Mouse (Mus musculus): ENCODE data around the gene Rpl22. TPM values are rescaled to one million over a fixed set of nuclear protein-coding genes. Genes with fewer than 3 reads are reported as not detected.
A peak's percentile ranks its signal among the peaks of the same experiment; 100 is the strongest.

Rpl22 gene
- total RNA-seq (2021), result 100 to 1,000 TPM; 171 to 172 TPM
- long read RNA-seq, experiment 1, transcript Rpl22-205 (4 exons, 581 nt), result major isoform, 13 of 19 reads
- long read RNA-seq, experiment 1, partial matches to known transcripts, result 5 of 19 reads
- long read RNA-seq, experiment 1, other reads (novel, unspliced or antisense), result 1 of 19 reads
- long read RNA-seq, experiment 2, transcript Rpl22-205 (4 exons, 581 nt), result major isoform, 21 of 31 reads
- long read RNA-seq, experiment 2, partial matches to known transcripts, result 6 of 31 reads
- long read RNA-seq, experiment 2, other reads (novel, unspliced or antisense), result 4 of 31 reads

GRCm38 (mm10) chr4:152325574-152326411, at the start of gene Rpl22:
Gene Rpl22, plus strand, starts transcription at chr4:152325742.
- Histone ChIP-seq H3K27ac (peak within 1 kb of the TSS; percentile 83), H3K4me3 (peak within 1 kb of the TSS; percentile 97)
- TF ChIP-seq CTCF (IDR thresholded peaks at IDR 0.05), result peak; percentile 13; the same call in 1 of the 2 replicates
- peak; percentile 92 to 94 for DNase-seq (ENCODE audit: extremely low spot score in 1 of 2, low spot score in 2 of 2)
- intact Hi-C loops (cut with DNase I), result loop anchor here (5.0 kb wide), 2 partner anchors 152 to 153 kb away; partner anchors contain the start of genes Kcnab2 and Nphp4

- intact Hi-C loops (cut with DNase I), result no loop called here
Measured at GRCm38 (mm10) chr4:152276389-152277347, 48.9 kb upstream of the Rpl22 start.

GRCm38 (mm10) chr4:152277916-152278315, 47.6 kb upstream of the Rpl22 start:
- TF ChIP-seq CTCF (IDR thresholded peaks at IDR 0.05), result no peak; the same call in 1 of the 2 replicates
- intact Hi-C loops (cut with DNase I), result no loop called here
- no peak overlapping the region for H3K4me3 ChIP-seq
- H3K27ac ChIP-seq, result no peak overlapping the region
- no peak for DNase-seq (ENCODE audit: extremely low spot score in 1 of 2, low spot score in 2 of 2)

More at GRCm38 (mm10) chr4:152276389-152277347, 48.9 kb upstream of the Rpl22 start:
- TF ChIP-seq CTCF (IDR thresholded peaks at IDR 0.05), result peak; percentile 72
- no peak for DNase-seq (ENCODE audit: extremely low spot score in 1 of 2, low spot score in 2 of 2)
- Histone ChIP-seq H3K27ac (no peak overlapping the region), H3K4me3 (no peak overlapping the region)

- DNase-seq (ENCODE audit: extremely low spot score in 1 of 2, low spot score in 2 of 2), result peak; percentile 43 to 56
- intact Hi-C loops (cut with DNase I), result no loop called here
- no peak for TF ChIP-seq CTCF (IDR thresholded peaks at IDR 0.05)
- H3K4me3 ChIP-seq, result no peak overlapping the region
- H3K27ac ChIP-seq, result no peak overlapping the region
Measured at GRCm38 (mm10) chr4:152278986-152279385, 46.6 kb upstream of the Rpl22 start.

- TF ChIP-seq CTCF (IDR thresholded peaks at IDR 0.05), result no peak
- H3K4me3 ChIP-seq, result no peak overlapping the region
- intact Hi-C loops (cut with DNase I), result no loop called here
- H3K27ac ChIP-seq, result no peak overlapping the region
- DNase-seq (ENCODE audit: extremely low spot score in 1 of 2, low spot score in 2 of 2), result no peak
Measured at GRCm38 (mm10) chr4:152281601-152282000, 43.9 kb upstream of the Rpl22 start.

- DNase-seq (ENCODE audit: extremely low spot score in 1 of 2, low spot score in 2 of 2), result no peak
- intact Hi-C loops (cut with DNase I), result no loop called here
- no peak for TF ChIP-seq CTCF (IDR thresholded peaks at IDR 0.05)
- Histone ChIP-seq H3K27ac (no peak overlapping the region), H3K4me3 (peak overlapping the region; percentile 39)
Measured at GRCm38 (mm10) chr4:152282721-152283120, 42.8 kb upstream of the Rpl22 start.

GRCm38 (mm10) chr4:152283186-152283950, 42.2 kb upstream of the Rpl22 start:
- peak; percentile 94 for TF ChIP-seq CTCF (IDR thresholded peaks at IDR 0.05)
- peak; percentile 85 to 88 for DNase-seq (ENCODE audit: extremely low spot score in 1 of 2, low spot score in 2 of 2)
- Histone ChIP-seq H3K4me3 (peak overlapping the region; percentile 39), H3K27ac (no peak overlapping the region)
- intact Hi-C loops (cut with DNase I), result no loop called here

- peak; percentile 46 to 48 for DNase-seq (ENCODE audit: extremely low spot score in 1 of 2, low spot score in 2 of 2)
- Histone ChIP-seq H3K4me3 (no peak overlapping the region), H3K27ac (no peak overlapping the region)
- TF ChIP-seq CTCF (IDR thresholded peaks at IDR 0.05), result peak; percentile 72
- intact Hi-C loops (cut with DNase I), result loop anchor here (2.0 kb wide), 1 partner anchor 113 kb away; no protein-coding TSS in a partner anchor
Measured at GRCm38 (mm10) chr4:152285505-152285904, 40.0 kb upstream of the Rpl22 start.

- peak overlapping the region; percentile 52 for H3K4me3 ChIP-seq
- TF ChIP-seq CTCF (IDR thresholded peaks at IDR 0.05), result no peak
- DNase-seq (ENCODE audit: extremely low spot score in 1 of 2, low spot score in 2 of 2), result peak; percentile 42 to 45
- intact Hi-C loops (cut with DNase I), result no loop called here
- peak overlapping the region; percentile 4; the same call in 1 of the 2 replicates for H3K27ac ChIP-seq
Measured at GRCm38 (mm10) chr4:152286183-152286582, 39.4 kb upstream of the Rpl22 start.

GRCm38 (mm10) chr4:152286887-152287286, 38.7 kb upstream of the Rpl22 start:
- intact Hi-C loops (cut with DNase I), result no loop called here
- H3K4me3 ChIP-seq, result peak overlapping the region; percentile 52
- TF ChIP-seq CTCF (IDR thresholded peaks at IDR 0.05), result no peak
- DNase-seq (ENCODE audit: extremely low spot score in 1 of 2, low spot score in 2 of 2), result no peak
- no peak overlapping the region for H3K27ac ChIP-seq
